Mouse (Mus musculus) cerebellum, postnatal 14 days (tissue): Measurements from ENCODE around the gene Nudt2.

Experiments
- DNase-seq, 2 experiments: peaks; one replicate each; pipeline ENCODE4 v3.0.0; 2021; ENCODE audit warnings: mixed read lengths in 2 of 2

Nudt2 gene

GRCm38 (mm10) chr4:41494378-41494777 is 29.4 kb downstream of the Nudt2 start:
- no peak for DNase-seq

- no peak for DNase-seq
Observed at GRCm38 (mm10) chr4:41495076-41495475, 30.1 kb downstream of the Nudt2 start.

GRCm38 (mm10) chr4:41495850-41496249 is 30.9 kb downstream of the Nudt2 start:
- peak; percentile 52 to 66 for DNase-seq

- DNase-seq, result no peak
Observed at GRCm38 (mm10) chr4:41497046-41497445, 32.1 kb downstream of the Nudt2 start.

DNA sequence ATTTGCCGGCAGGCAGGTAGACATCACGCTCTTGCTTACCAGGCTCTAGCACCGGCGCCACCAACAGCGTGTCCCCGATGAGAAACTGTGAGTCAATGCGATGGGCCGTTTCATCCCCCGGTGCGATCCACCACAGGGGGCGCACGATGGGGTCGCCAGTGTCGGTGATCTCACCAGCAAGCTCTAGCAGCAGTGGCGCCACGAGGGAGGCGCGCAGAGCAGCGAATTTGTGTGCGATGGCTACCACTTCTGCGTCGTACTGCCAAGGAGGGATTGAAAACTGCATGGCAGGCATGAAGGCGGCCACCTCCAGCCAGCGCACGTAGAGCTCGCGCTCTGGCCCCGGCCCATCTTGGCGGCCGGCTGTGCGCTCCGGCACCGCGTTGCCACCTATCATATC is 32.6 kb downstream of the Nudt2 start:
- peak; percentile 33 to 45 for DNase-seq

- DNase-seq, result no peak
Observed at GRCm38 (mm10) chr4:41497995-41498845, 33.3 kb downstream of the Nudt2 start.

DNA sequence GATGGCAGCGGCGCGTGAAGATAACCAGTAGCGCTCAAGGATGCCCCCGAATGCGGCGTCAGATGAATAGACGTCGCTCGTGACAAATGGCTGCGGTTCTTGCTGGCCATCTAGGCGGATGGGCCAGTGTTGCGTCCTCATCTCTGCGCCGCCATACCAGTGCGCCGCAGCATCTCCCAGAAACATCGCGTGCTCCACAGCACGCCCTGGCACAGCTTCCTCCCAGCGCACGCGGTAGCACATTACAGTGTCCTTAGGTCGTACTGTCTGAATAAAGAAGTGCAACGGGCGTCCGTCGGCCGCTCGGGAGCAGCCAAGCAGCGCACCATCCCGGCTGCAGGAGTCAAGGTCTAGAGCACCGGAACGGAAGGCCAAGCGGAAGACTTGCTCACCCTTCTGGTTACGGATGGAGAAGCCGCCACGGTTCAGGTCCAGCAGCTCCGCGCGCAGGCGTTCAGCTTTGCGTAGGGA is 34.0 kb downstream of the Nudt2 start:
- DNase-seq, result peak; percentile 47 to 54

- DNase-seq, result no peak
Observed at GRCm38 (mm10) chr4:41499619-41500018, 34.7 kb downstream of the Nudt2 start.

GRCm38 (mm10) chr4:41500787-41501186 is 35.8 kb downstream of the Nudt2 start:
- DNase-seq, result no peak

DNA sequence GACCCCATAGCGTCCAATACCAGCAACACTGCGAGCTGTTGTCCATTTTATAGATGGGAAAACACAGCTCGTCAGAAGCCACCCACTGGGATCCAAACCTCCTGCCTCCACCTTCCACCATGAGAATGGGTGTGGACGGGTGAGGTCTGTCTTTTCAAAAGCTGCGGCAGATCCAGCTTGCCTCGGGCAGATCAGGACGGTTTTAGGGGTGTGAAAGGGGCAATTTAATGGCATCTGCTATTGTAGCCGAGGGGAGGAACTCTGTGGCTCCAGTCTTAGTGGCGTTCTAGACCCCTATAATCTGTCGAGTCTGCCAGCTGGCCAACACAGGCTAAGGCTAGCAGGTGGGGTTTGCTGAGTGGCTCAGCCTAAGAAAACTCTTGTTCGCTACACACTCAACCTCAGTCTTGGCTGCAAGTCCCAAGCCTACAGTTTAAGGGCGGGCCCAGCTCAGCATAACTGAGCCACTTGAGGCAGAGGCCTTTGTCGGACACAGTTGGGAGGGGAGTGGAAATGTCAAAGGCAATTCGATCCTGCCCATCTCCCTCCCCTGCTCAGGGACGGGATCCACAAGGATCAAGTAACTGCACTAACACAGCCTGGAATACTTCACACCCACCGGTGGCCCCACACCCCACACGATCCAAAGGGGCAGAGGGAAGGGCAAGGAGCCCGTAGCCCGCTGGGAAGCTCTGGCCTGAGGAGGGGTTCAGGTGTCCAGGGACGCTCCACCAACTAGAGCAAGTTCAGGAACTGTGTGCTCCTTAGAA is 37.4 kb downstream of the Nudt2 start:
- DNase-seq, result no peak

DNA sequence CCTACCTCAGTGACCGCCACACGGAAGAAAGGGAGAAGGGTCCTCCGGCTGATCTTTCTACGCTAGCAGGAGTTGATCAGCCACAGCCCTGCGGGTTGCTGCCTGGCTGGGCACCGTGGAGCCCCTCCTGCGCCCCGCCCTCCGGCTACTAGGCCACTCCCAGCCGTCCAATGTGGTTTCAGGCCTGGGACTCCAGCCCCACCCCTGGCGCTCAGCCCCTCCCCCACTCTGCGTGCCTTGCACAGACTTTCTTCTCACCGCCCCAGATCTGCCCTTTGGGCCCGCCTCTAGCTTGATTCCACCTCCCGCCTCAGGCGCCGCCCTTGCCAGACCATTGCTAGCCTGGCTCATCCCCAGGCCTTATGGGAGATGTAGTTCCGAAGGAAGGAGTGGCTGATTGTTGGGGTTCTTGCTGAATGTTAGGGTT is 38.0 kb downstream of the Nudt2 start, which contains the start of gene AI464131:
TSS of gene AI464131 (minus strand) at position 91 of the 427 bp plus-strand sequence.
- peak; percentile 97 to 99 for DNase-seq

DNA sequence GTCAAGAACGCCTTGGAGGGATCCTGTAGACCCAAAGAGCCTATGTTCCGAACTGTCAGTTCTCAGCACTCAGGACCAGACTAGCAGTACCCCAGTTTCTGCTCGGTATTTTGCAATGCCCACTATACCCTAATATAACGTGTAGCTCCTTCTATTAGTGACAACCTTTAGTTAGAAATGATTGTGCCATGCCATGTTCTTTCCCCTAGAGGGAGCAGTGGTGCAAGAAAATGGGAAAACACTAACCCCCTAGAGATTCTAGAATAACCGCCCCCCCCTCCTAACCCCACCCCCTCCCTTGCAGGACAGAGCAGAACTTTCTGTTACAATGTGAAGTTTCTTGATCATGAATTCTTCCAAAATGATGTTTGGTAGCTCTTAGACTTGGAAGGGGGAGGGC is 39.4 kb downstream of the Nudt2 start:
- DNase-seq, result no peak

GRCm38 (mm10) chr4:41505131-41505551 is 40.2 kb downstream of the Nudt2 start:
- peak in 1 of 2 experiments; percentile 46 for DNase-seq

DNA sequence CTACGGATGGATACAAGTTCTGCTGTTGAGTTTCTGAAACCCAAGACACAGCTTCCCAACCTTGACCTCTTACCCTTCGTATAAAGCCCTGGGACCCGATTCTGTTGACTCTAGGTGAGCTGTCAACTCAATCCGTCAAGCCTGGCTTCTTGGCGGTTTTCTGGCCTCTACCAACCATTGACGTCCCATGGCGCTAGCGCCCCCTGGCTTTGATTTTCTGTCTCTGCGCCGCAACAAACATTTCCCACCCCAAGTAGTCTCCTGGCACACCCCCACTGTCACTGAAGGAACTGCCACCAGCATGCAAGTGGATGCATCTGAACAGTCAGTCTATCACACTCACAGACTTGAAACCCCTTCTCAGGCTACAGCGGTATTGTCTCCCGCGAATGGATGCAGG is 41.2 kb downstream of the Nudt2 start:
- peak; percentile 74 to 84 for DNase-seq

- DNase-seq, result peak; percentile 87 to 88
Observed at GRCm38 (mm10) chr4:41506906-41507305, 42.0 kb downstream of the Nudt2 start.

- no peak for DNase-seq
Observed at GRCm38 (mm10) chr4:41507326-41507924, 42.5 kb downstream of the Nudt2 start.

DNA sequence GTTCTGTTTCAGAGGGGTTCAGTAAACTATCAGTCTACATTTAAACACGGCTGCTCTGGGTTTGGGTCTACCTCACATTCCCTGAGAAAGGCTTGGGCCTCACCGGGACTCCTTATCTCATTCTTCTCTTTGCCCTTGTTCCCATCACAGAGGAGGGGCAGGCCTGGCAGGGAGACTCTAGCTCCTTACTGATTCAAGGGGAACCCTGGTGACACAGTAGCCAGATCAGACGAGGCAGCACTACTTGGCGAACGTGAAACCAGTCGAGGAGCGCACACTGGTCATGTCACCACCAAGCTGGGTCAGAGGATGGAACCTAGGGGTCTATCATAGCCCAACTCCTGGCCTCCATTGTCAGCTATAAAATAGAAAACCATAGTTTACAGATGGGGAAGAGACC is 43.0 kb downstream of the Nudt2 start:
- no peak for DNase-seq

- DNase-seq, result peak; percentile 65 to 73
Observed at GRCm38 (mm10) chr4:41513309-41513708, 48.4 kb downstream of the Nudt2 start.

DNA sequence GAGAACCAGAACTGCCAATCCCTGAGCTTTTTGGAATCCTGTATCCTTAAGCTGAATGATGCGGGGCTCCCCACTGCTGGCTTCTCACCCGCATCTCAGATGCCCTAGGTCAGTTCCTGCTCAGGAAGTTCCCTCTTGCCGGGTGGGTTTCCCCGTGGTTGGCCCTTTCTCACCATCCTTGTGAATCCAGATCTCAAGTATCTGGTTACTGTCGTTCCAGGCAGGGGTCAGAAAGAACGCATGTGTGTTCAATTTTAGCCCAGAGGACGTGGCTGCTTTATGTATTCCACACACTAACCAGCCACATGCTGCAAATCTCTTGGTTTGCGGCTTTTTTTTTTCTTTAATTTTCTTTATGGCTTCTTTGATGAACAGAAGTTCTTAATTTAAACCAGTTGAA is 48.8 kb downstream of the Nudt2 start:
- no peak for DNase-seq

DNA sequence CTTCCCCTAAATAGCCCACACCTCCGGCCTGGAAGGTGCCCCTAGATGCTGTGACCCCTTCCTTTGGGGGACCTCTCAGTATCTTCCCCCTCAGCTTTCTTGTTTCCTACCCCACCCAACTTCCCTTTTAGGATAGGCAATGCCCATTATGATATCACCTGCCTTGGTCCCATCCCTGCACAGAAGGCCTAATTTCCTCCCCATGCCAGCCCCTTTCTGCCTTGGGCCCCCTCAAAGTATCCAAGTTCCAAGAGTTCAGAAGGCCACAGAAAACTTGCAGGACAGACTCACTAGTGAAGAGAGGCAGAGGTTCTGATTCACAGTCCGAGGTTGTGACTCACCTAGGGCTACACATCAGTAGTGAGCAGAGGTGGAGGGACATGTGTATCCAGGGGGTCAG is 52.3 kb downstream of the Nudt2 start, which contains the start of gene 1110017D15Rik:
TSS of gene 1110017D15Rik (minus strand) at position 101 of the 400 bp plus-strand sequence.
- no peak for DNase-seq

DNA sequence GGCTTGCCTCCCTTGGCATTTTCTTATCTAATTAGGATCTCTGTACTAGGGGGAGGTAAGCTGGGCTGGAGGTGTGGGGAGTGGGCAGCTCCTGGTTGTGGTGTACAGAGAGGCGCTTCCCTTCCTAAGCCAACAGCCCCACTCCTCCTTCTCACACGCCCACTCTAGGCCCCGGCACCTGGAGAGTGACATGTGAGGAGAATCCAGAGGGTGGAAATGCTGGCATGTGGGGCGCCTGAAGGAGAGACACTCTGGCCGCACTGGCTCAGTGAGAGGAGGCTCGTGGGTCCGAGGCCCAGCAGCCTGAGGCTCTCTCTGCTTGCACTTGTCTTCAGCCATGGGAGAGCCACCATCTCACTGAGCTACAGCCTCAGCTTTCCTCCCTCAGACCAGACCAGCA is 53.4 kb downstream of the Nudt2 start:
- DNase-seq, result no peak

GRCm38 (mm10) chr4:41519195-41519594 is 54.2 kb downstream of the Nudt2 start:
- DNase-seq, result no peak

DNA sequence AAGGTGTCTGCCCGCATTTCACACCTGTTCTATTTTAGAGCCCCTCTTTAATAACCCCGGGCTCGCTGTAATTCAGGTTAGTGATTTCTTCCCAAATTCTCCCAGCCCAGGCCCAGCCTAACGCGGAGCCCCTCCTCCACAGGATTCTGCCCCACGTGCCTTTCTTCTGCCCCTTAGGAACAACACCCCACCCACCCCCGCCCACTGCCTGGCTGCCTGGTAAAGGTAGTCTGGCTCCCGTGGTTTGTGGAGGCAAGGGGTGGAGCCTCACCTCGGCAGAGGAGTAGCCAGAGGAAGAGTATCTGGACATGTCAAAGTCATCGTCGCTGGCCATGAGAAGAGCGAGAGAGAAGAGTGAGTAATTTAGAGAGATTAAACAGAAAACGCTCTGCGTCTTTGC is 55.7 kb downstream of the Nudt2 start:
- no peak for DNase-seq
